Mouse (Mus musculus) macrophage (primary cell): ENCODE results near the gene Spon1. TPM values are rescaled to one million over a fixed set of nuclear protein-coding genes. Genes with fewer than 3 reads are reported as not detected.

Experiments used
- H3K27ac ChIP-seq: fragments of 350-480 bp; formaldehyde crosslinking; 2 replicates; pipeline ENCODE4 v1.9.0; 2021
- H3K36me3 ChIP-seq: fragments of 350-480 bp; formaldehyde crosslinking; 2 replicates; pipeline ENCODE4 v1.9.0; 2021; ENCODE audit errors: inconsistent target
- H3K4me3 ChIP-seq: fragments of 350-480 bp; formaldehyde crosslinking; 2 replicates; pipeline ENCODE4 v1.9.0; 2021; ENCODE audit errors: inconsistent target
- H3K79me2 ChIP-seq: fragments of 350-480 bp; formaldehyde crosslinking; 2 replicates; pipeline ENCODE4 v1.9.0; 2021; ENCODE audit errors: inconsistent target
- WGBS: methylation state at CpG from one replicate; pipeline ENCODE4 v1.1.7; 2026; ENCODE audit warnings: inconsistent platforms; ENCODE audit not compliant: missing documents; 5-methylcytosine and 5-hydroxymethylcytosine counted together
- polyA plus RNA-seq: library from polyadenylated mRNA; stranded (reverse); fragments of 250-400 nt; gene quantifications from 3 replicates; pipeline ENCODE4 v1.2.4, GENCODE M21; 2018; ENCODE audit warnings: inconsistent platforms

Spon1 gene
- polyA plus RNA-seq, 1 experiment from 2014 or later = not detected

DNA sequence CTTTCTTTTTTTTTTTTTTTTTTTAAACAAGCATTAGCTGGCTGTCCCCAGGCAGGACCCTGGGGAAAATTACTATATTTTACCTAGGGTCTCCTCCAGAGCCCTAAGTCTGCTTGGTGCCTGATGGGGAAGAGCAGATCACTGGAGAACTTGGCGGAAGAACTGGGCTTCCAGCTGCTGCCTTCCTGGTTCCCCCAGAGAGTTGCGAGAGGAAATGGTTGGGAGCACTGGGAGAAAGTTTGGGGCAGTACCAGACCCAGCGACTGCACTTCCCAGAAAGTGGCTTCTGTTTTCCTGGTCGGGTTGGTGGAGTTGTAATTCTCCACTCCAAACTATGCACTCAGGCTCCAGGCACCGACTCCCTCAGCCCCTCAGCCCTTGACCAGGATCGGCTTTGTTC lies 1.7 kb downstream of the Spon1 start:
- no peaks in the 10 kb centered on the region for H3K36me3 ChIP-seq
- H3K4me3 ChIP-seq = no peak overlapping the region
- no peaks in the 10 kb centered on the region for H3K79me2 ChIP-seq
- no peak overlapping the region for H3K27ac ChIP-seq
- WGBS = 82% methylated on average over 6 of the region's 6 CpGs

DNA sequence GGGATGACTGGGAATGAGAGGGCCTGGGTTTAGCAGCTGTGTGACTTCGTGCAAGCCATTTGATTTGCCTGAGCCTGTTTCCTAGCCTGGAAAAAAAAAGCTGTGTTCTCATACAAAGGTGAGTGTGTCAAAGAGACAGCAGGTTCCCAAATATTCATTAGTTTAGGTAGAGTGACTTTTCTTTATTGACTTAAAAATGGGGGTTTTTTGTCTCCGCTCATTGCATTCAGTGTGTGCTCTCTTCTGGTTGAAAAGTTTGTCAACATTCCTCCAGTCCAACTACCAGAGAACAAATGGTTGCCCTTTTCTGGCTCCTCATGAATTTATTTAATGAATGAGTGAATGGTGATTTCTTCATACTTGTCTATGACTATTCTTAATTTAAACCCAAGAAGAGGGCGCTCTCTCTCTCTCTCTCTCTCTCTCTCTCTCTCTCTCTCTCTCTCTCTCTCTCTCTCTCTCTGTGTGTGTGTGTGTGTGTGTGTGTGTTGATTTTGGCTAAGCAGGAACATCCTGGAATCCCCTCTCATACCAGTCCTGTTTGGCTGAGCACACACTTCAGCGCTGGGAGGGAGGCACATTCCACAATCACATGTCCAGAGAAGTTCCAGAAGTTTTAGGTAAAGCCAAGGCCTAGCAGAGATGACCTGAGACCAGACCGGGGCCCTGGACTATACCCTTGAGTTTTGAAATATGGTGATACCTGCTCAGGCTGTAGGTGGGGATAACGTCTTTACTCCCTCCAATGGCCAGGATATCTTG lies 2.6 kb downstream of the Spon1 start:
- Histone ChIP-seq H3K4me3 (no peak overlapping the region), H3K27ac (no peak overlapping the region)
- 93% methylated on average over 5 of the region's 6 CpGs for WGBS

DNA sequence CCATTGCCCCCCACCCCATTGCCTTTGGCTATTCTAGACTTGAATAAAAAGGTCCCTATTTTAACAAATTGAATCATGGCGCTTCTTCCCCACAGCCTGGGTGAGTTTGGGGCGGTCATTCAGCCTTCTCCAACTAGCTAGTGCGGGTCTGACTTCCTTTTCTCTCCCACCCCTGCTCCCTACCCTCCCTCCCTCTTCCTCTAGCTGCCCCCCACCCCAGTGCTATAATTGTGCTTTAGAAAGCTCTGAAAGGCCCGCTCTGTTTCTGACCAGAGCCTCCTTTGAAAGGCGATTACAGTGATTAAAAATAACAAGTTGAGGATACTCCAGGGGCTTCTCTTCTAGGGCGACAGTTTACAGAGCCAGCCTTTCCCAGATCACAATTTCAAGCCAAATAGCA lies 3.5 kb downstream of the Spon1 start:
- Histone ChIP-seq H3K27ac (no peak overlapping the region), H3K36me3 (no peaks in the 10 kb centered on the region), H3K4me3 (no peak overlapping the region), H3K79me2 (no peaks in the 10 kb centered on the region)
- 70% methylated on average over 6 of the region's 6 CpGs for WGBS

More for the DNA sequence above, 2.6 kb downstream of the Spon1 start:
- no peaks in the 10 kb centered on the region for H3K79me2 ChIP-seq
- H3K36me3 ChIP-seq = no peaks in the 10 kb centered on the region

DNA sequence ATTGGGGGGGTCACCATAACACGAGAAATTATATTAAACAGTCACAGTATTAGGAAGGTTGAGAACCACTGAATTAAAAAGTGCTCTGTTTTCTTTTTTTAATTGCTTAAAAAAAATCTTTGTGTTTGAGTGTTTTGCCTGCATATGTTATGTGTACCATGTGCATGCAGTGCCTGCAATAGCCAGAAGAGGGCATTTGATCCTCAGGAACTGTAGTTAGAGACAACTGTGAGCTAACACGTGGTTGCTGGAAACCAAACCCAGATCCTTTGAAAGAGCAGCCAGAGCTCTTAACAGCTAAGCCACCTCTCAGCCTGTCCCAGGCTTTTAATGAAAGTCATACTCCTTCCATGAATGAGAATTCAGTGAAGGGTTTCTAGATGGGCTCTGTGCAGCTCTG lies 6.3 kb downstream of the Spon1 start:
- Histone ChIP-seq H3K36me3 (no peaks in the 10 kb centered on the region), H3K79me2 (no peaks in the 10 kb centered on the region), H3K4me3 (no peak overlapping the region), H3K27ac (no peak overlapping the region)
- 76% methylated on average over 2 of the region's 2 CpGs for WGBS

DNA sequence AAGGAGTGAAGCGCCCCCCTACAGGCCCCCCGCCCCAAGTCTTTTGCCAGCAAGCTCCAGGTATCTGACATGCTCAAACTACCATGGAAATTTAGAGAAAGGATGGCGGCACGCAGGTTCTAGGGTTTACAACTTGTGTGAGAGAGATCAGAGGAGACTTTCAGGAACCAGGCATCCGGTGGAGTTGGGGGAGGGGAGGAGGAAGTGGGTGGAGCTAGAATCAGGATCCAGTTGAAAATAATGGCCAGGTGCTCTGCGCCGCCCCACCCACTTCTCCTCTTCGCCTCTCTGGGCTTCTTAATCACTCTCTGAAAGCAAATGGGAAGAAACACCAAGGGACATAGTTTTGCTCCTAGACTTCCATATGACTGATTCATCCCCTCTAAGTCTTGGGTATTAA lies 7.6 kb downstream of the Spon1 start:
- Histone ChIP-seq H3K79me2 (no peaks in the 10 kb centered on the region), H3K27ac (no peak overlapping the region), H3K4me3 (no peak overlapping the region), H3K36me3 (no peaks in the 10 kb centered on the region)
- 21% methylated on average over 8 of the region's 8 CpGs for WGBS

DNA sequence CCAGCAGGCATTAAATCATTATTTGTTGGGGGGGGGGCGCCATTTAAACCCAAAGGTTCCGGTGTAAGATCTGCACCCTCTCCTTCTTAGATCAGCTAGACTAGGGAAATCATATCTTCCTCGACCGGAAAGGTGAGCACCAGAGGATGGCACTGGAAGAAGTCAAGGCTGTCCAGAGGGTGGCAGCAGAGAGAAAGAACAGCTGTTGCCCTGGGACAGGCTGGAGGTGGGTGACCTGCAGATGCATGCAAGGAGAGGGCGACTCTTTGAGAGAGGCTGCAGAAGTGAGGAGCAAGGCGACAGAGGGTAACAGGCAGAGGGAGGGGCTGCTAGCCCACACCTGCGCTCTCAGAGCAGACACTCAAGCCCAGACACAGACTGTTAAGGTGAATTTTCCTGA lies 8.2 kb downstream of the Spon1 start:
- Histone ChIP-seq H3K36me3 (no peaks in the 10 kb centered on the region), H3K27ac (no peak overlapping the region), H3K79me2 (no peaks in the 10 kb centered on the region), H3K4me3 (no peak overlapping the region)
- 16% methylated on average over 7 of the region's 7 CpGs for WGBS

DNA sequence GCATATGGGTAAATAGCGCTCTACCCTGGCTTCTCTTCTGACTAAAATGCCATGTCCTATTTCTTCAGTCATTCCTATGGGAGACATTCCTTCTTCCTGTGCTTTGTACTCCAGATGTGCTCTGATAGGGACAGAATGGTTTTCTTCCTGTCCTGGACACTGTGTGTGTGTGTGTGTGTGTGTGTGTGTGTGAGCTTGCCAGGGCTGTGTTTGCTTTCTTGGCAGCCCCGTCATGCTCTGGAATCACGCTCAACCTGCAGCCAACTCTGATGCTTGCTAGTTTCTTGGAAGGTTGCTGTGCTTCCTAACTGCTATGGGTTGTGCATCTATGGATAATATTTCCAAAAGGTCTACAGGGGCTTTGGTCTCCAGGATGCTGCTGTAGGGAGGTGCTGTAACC lies 9.1 kb downstream of the Spon1 start:
- H3K27ac ChIP-seq = no peak overlapping the region
- 100% methylated on average over 2 of the region's 3 CpGs for WGBS

DNA sequence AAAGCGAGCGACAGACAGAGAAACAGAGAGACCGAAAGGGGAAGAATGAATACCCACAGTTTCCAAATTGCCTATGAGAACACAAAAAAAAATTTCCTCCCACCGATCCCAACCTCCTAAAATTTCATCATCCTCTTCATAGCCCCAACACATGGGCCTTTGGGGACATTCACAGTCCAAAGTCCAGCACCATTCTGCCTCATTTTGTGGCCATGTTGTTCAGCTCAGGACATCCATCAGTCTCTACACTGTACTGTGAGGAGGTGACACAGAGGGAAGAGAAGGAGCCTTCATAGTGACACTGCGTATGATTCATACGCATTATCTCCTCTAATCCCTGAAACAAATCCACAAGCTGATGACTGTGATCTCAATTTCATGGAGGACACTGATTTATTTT lies 12.7 kb downstream of the Spon1 start:
- H3K79me2 ChIP-seq = no peaks in the 10 kb centered on the region
- no peak overlapping the region for H3K27ac ChIP-seq
- 58% methylated on average over 6 of the region's 6 CpGs for WGBS
- H3K36me3 ChIP-seq = no peaks in the 10 kb centered on the region
- H3K4me3 ChIP-seq = no peak overlapping the region

More for the DNA sequence above, 9.1 kb downstream of the Spon1 start:
- Histone ChIP-seq H3K36me3 (no peaks in the 10 kb centered on the region), H3K79me2 (no peaks in the 10 kb centered on the region), H3K4me3 (no peak overlapping the region)

DNA sequence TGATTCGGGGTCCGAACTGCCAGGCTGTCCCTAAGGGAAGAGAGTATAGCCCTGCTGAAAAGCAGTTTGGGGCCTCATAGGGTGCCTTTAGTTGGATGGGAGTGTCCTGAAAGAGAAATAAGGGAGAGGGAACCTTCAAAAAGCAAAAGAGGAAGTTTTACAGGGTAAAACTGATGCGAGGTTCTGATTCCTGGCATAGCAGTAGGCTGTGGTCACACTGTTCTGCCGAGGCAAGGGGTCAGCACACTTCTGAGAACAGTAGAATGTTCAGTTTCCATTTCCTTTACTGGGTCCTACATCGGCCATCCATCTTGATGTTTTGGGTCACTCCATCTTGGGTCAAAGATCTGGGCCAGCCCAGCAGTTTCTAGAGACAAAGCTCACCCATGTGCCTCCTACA lies 14.5 kb downstream of the Spon1 start:
- H3K27ac ChIP-seq = no peak overlapping the region
- no peak overlapping the region for H3K4me3 ChIP-seq
- 23% methylated on average over 5 of the region's 5 CpGs for WGBS
- H3K36me3 ChIP-seq = no peaks in the 10 kb centered on the region
- H3K79me2 ChIP-seq = no peaks in the 10 kb centered on the region

DNA sequence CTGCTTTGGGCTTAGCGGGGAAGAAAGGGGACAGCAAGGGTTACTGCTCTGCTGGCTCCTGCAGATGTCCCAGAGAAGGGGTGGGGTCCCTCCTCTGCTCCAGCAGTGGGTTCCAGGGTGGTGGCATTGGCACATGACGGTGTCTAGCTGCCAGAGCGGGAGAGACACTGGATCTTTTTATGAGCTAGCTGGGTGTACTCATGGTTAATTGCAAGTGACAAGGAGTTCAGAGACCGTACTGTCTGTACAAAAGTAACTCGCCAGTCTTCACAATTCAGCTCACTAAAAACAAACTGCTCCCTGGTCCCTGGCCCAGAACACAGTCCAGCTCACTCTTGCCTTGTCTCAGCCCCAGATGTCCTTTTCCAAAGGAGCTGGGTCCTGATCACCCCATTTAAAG lies 26.2 kb downstream of the Spon1 start:
- no peaks in the 10 kb centered on the region for H3K79me2 ChIP-seq
- 93% methylated on average over 5 of the region's 5 CpGs for WGBS
- H3K27ac ChIP-seq = no peak overlapping the region
- H3K4me3 ChIP-seq = no peak overlapping the region
- H3K36me3 ChIP-seq = no peaks in the 10 kb centered on the region

DNA sequence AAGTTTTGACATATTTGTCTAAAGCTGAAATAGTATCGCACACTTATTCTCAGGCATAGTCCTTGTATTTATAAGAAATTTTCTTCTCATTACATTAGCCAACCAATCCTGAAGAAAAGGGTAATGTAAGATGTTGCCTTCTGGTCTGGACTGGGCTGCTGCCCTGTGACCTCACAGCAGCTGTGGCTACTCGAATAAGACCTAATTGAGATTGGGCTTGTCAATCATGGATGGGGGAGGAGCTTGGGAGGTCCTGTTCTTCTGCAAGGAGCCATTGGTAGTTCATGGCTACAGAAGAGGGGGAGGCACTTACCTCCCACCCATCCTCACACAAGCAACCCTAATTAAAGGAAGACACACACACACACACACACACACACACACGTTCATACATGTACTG lies 27.1 kb downstream of the Spon1 start:
- Histone ChIP-seq H3K36me3 (no peaks in the 10 kb centered on the region), H3K27ac (no peak overlapping the region), H3K4me3 (no peak overlapping the region), H3K79me2 (no peaks in the 10 kb centered on the region)
- WGBS = 91% methylated on average over 2 of the region's 3 CpGs

DNA sequence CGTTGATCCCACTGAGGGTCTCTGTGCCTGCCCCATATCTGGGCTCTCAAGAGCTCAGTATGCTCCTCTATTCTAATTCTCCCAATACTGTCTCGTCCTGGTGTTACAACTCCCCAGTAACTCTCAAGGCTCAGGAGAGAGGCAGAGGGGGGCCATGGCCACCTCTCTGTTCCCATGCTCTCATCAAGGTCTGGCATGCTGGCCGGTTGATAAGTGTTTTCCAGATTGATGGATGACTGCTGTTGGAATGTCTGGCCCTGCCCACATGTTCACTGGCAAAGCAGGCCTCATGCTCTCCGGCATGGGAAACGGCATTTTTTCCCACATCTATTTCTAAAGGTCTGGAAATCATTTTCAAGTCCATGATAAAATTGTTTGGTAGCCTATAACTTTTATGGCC lies 29.4 kb downstream of the Spon1 start:
- no peak overlapping the region for H3K27ac ChIP-seq
- WGBS = 96% methylated on average over 5 of the region's 5 CpGs

DNA sequence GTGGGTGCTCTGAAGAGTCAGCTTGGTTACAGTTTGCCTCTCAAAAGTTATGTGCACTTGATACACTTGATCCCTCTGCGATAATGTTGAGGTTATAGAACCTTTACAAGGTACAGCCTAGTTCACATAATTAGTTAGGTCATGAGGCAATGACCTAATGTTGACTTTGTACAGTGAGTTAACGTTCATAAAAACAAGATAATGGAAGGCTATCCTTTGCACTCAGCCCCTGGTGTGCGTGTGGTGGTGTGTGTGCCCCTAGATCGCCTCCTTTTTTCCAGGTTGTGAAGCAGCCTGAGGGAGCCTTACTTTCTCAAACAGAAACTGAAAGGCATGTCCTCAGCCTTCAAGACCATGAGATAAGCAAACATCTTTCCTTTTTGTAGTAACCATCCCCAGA lies 31.3 kb downstream of the Spon1 start:
- Histone ChIP-seq H3K79me2 (no peaks in the 10 kb centered on the region), H3K4me3 (no peak overlapping the region), H3K36me3 (no peaks in the 10 kb centered on the region), H3K27ac (no peak overlapping the region)
- WGBS = 96% methylated on average over 4 of the region's 4 CpGs

More for the DNA sequence above, 29.4 kb downstream of the Spon1 start:
- H3K79me2 ChIP-seq = no peaks in the 10 kb centered on the region
- H3K4me3 ChIP-seq = no peak overlapping the region
- H3K36me3 ChIP-seq = no peaks in the 10 kb centered on the region

DNA sequence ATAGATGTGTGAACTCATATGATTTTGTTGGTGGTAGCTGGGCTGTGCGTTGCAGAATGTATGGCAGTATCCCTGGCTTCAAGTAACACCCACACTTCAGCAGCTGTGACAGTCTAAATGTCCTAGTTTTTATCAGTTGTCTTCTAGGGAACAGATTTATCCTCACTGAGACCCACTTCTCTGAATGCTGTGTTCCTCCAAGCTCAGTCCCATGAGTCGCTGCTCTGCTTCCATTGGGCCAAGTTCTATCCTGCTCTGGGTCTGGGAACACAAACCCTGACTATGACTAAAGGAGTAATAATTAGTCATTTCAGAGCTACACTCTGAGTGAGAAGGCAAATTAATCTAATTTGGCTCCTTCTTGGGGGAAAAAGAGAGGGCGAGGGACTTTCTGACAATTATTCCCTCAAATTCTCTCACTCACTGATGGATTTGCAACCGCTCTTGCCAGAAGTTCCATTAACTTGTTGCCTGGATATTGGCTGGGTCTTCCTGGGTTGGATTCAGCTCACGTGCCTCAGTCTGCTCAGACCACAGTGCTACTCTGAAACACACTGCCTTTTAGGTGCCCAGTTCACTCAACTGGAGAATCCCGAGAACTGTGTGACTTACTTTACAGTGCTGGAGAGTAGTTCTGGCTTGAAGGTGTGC lies 32.9 kb downstream of the Spon1 start:
- H3K4me3 ChIP-seq = no peak overlapping the region
- no peak overlapping the region for H3K27ac ChIP-seq
- 95% methylated on average over 6 of the region's 6 CpGs for WGBS
- H3K79me2 ChIP-seq = no peaks in the 10 kb centered on the region
- no peaks in the 10 kb centered on the region for H3K36me3 ChIP-seq

DNA sequence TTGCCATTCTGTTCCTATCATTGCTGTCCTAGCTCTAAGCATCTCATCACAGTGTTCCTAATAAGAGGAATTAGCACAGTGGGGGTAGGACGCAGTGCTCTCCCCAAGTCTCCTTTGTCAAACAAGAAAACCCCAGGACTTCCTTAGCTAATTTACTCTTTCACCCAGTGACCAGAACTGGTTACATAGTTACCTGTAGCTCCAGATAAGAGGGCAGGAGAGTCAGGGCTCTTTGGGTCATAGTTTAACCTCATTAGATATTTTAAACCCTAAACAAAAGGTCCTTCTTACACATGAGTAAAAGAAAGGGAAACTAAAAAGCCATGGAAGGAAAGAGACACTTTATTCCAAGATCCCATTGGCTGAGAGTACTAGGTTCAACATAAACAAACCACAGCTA lies 44.0 kb downstream of the Spon1 start:
- Histone ChIP-seq H3K4me3 (no peak overlapping the region), H3K79me2 (no peaks in the 10 kb centered on the region), H3K36me3 (no peaks in the 10 kb centered on the region), H3K27ac (no peak overlapping the region)
- WGBS = 92% methylated on average over 1 of the region's 1 CpGs
